Mouse (Mus musculus): ENCODE data around the gene Nudcd2.
A peak's percentile ranks its signal among the peaks of the same experiment; 100 is the strongest.
"Not testable (repeated sequence)": the region's sequence is repeated elsewhere in the genome, so short reads cannot be mapped to it uniquely, and the experiment has no call there.

Gene Nudcd2

GRCm38 (mm10) chr11:40733339-40734174 lies at the start of gene Nudcd2, which contains the start of gene Hmmr:
Gene Nudcd2, plus strand, starts transcription at chr11:40733667.
Gene Hmmr, minus strand, starts transcription at chr11:40733422.
- peak; percentile 91 to 96 for DNase-seq

DNA sequence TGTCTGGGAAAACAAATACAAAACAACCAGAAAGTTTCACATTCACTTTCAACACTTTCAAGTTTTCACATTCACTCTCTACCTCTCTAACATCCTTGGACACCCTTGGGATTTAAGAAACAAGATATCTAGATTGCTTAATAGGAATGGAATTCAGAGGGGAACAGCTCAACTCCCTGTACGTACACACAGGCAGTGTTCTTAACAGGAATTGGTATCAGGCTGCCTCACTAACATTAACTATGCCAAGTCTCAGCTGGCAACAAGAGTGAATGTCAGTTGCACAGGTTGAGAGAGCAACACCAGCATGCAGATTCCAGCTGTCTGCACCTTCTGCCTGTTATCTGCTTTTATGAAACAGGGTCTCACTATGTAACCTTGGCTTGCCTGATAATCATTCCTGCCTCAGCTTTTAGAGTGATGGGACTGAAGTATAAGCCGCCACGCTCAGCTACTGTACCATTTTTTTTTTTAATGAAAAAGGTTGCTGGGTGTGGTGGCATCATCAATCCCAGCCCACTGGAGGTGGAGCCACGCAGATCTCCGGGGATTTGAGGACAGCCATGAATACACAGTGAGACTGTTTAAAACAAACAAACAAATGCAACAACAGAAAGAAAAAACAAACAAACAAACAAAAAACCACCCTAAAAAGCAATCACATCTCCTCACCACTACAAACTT lies 42.9 kb upstream of the Nudcd2 start:
- no peak for DNase-seq

- DNase-seq: no peak
Observed at GRCm38 (mm10) chr11:40692101-40692509, 41.4 kb upstream of the Nudcd2 start.

- peak; percentile 94 to 96 for DNase-seq
Observed at GRCm38 (mm10) chr11:40692511-40693365, 40.7 kb upstream of the Nudcd2 start.

DNA sequence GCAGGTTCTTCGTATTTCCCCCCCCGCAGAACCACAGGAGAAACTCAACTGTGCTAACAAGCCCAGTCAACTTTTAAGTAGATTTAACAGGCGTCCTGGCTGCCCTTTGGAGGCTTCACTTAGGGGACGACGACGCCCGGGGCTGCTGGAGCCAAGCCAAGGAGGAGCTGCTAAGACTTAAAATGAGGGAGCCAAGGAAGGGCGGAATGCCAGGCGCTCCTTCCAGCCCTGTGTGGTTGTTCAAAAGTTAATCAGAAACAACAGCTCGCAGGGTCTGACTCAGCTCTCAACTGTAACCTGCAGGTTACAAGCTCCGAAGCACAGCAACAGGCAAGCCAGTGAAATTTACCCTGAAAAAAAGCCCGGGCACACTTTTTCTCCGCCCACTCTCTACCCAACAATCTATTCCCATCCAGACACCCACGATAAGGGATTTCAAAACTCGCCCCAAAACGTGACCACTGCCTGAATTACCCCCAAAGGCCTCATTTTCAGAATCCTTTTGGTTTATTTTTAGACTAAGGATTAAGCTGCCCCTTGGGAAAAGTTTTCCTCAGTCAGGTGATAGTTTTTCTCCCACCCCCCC lies 40.0 kb upstream of the Nudcd2 start:
- DNase-seq: peak; percentile 86 to 90

- DNase-seq: peak; percentile 71 to 82
Observed at GRCm38 (mm10) chr11:40694311-40695087, 39.0 kb upstream of the Nudcd2 start.

- no peak for DNase-seq
Observed at GRCm38 (mm10) chr11:40695103-40695502, 38.4 kb upstream of the Nudcd2 start, which contains the start of gene Mat2b. Gene Mat2b, minus strand, starts transcription at chr11:40695203.

- DNase-seq: not testable (repeated sequence)
Observed at GRCm38 (mm10) chr11:40709899-40710298, 23.6 kb upstream of the Nudcd2 start.

GRCm38 (mm10) chr11:40713858-40714257 lies 19.6 kb upstream of the Nudcd2 start:
- peak; percentile 14 to 25 for DNase-seq

- no peak for DNase-seq
Observed at GRCm38 (mm10) chr11:40715524-40715923, 17.9 kb upstream of the Nudcd2 start.

- DNase-seq: no peak
Observed at GRCm38 (mm10) chr11:40718324-40718723, 15.1 kb upstream of the Nudcd2 start.

DNA sequence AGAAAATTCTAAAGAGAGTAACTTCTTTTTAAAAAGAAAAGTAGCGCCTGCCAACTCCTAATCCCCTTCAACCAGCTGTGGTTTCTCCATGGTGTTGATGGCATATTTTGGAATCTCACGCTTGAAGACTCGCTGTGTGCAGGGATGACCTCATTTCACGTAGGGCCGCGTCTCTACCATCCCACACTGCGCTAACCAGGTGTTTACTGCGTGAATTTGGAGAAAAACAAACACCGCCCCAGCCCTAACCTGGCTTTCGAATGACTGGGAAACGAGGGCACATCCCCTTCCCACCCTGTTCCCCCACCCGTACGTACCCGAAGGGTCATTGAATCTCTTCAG lies 499 bp upstream of the Nudcd2 start:
- DNase-seq: no peak

GRCm38 (mm10) chr11:40734251-40734752 lies 835 bp downstream of the Nudcd2 start:
- DNase-seq: no peak

- no peak for DNase-seq
Observed at GRCm38 (mm10) chr11:40737369-40737768, 3.9 kb downstream of the Nudcd2 start.

DNA sequence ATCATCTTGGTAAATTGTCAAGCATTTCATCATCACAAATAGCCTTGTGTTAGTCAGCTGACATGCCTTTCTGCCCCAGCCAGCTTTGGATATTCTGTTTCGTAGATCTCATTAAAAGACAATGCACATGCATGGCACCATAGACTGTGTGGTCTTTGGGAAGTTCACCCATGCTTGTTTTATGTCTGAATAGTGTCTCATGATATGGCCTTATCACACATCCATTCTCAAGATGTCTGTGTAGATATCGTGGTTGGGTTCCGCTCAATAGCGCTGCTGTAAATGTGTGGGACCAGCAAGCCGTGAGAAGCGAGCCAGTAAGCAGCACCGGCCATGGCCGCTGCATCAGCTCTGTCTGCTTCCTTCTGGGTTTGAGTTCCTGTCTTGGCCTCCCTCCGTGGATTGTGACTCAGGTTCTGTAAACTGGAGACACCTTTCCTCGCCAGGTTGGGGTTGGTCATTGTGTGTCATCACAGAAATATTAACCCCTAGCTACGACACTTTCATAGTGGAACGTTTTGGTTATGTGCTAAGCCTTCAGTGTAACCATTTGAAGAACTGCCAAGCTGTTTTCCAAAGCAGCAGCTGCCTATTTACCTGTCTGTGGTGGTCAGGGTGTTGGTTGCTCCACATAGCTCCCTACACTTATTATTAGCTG lies 8.3 kb downstream of the Nudcd2 start:
- no peak for DNase-seq

- no peak for DNase-seq
Observed at GRCm38 (mm10) chr11:40744348-40744747, 10.9 kb downstream of the Nudcd2 start.

DNA sequence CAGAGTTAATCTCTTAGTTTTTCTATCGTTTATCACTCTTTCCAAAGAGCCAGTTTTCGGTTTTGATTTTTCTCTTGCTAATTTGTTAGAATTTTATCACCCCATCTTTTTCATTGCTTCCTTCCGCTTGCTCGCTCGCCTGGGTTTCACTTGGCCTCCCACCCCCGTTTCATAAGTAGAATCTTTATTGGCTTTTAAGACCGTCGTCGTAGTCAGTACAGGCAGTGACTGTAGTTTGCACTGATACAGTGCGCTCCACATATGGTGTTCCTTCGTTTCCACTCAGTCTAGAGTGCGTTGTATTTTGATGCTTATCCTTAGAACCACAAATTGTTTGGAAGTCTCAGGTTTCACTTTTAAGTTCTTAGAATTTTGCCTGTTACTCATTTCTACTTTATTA lies 12.9 kb downstream of the Nudcd2 start:
- DNase-seq: no peak

GRCm38 (mm10) chr11:40747716-40748115 lies 14.2 kb downstream of the Nudcd2 start:
- DNase-seq: no peak

DNA sequence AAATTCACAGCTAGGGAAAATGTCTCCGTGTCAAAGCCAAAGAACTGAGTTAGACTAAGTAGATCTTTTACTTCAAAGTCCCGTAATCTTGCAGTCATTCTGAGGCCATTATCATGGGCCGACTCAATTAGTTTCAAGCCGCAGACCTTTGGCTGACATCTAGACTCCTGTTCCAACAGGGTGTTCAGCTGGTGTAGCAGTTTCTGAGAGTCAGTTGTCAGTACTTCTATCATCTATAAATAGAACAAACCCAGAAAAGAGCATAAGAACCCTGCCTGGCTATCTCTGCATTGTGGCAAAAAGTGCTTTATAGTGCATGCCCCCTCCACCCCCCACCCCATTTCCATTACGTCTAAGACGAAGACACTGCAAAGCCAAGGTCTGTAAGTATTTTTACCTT lies 20.4 kb downstream of the Nudcd2 start:
- no peak for DNase-seq

- DNase-seq: no peak
Observed at GRCm38 (mm10) chr11:40754664-40755107, 21.2 kb downstream of the Nudcd2 start.

DNA sequence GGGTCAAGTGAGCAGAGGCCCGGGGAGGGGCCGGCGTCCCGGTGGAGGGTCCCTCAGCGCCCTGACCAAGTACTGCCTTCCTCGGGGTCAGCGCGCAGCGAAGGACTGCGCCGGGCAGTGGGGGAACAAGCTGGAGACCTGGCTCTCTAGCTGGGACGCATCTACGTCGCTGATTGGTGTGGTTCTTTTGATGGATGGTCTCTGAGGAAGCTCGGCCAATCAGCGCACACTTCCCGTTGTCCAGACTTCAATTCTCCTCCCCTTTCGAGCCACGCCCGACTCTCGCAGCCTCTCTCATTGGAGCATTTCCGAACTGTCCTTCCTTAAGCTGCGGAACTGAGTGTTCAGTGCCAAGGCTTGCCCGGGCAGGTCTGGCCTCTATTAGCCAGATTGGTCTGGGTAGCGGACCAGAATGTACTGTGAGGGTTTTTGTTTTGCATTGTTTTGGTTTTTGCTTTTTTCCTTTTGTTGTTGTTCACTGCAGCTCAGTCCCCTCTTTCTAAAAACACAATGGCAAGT lies 21.7 kb downstream of the Nudcd2 start, which contains the start of gene Ccng1:
TSS of gene Ccng1 (minus strand) at position 203 of the 519 bp plus-strand sequence.
- DNase-seq: peak; percentile 89 to 95
